Mouse (Mus musculus): Measurements from ENCODE around the gene Pla2g4f. TPM values are rescaled to one million over a fixed set of nuclear protein-coding genes. Genes with fewer than 3 reads are reported as not detected.

Gene Pla2g4f
- total and polyA plus RNA-seq, 3 experiments, result not detected

- Histone ChIP-seq H3K27ac (ENCODE audit: control insufficient read depth, low read depth, low read length) (no peak overlapping the region), H3K9me3 (replicated peaks; ENCODE audit: insufficient read depth, low read length) (no peaks in the 10 kb centered on the region), H3K4me3 (ENCODE audit: control insufficient read depth in 1 of 2, insufficient read depth in 1 of 2, low read depth in 2 of 2, low read length in 2 of 2) (no peak overlapping the region), H3K36me3 (ENCODE audit: control insufficient read depth in 1 of 2, insufficient read depth in 2 of 2, low read length in 2 of 2) (peaks cover 0 to 5% of the 10 kb centered on the region in 2 experiments; a peak in 2 of 4 replicates), H3K27me3 (ENCODE audit: control insufficient read depth in 1 of 2, insufficient read depth in 2 of 2, low read length in 2 of 2) (no peaks in the 10 kb centered on the region), H3K79me2 (ENCODE audit: control insufficient read depth, insufficient read depth, low read length, poor library complexity) (no peaks in the 10 kb centered on the region), H3K4me1 (ENCODE audit: control insufficient read depth in 1 of 2, insufficient read depth in 2 of 2, low read length in 2 of 2) (no peaks in the 10 kb centered on the region), H3K9ac (ENCODE audit: control insufficient read depth, low read depth, low read length, poor library complexity, severe bottlenecking) (no peak overlapping the region)
- no peak for TF ChIP-seq ZKSCAN1 (IDR thresholded peaks at IDR 0.05; ENCODE audit: low read depth, low read length)
- no peak for TF ChIP-seq ETS1 (IDR thresholded peaks at IDR 0.05; ENCODE audit: low read depth, low read length)
- no peak for TF ChIP-seq ZC3H11A (IDR thresholded peaks at IDR 0.05; ENCODE audit: low read depth, low read length)
- TF ChIP-seq HCFC1 (IDR thresholded peaks at IDR 0.05; ENCODE audit: low read depth, low read length), result no peak
- TF ChIP-seq POLR2AphosphoS2 (IDR thresholded peaks at IDR 0.05; ENCODE audit: low read length), result no peak
- TF ChIP-seq E2F4 (IDR thresholded peaks at IDR 0.05; ENCODE audit: borderline replicate concordance, low read depth, low read length), result no peak
- no peak for TF ChIP-seq MYB (IDR thresholded peaks at IDR 0.05; ENCODE audit: low read depth, low read length)
- TF ChIP-seq RCOR1 (IDR thresholded peaks at IDR 0.05; ENCODE audit: low read depth, low read length), result no peak
- TF ChIP-seq TAL1 (IDR thresholded peaks at IDR 0.05; ENCODE audit: low read length), result no peak
- TF ChIP-seq GABPA (IDR thresholded peaks at IDR 0.05; ENCODE audit: low read depth, low read length), result no peak
- no peak for TF ChIP-seq RAD21 (IDR thresholded peaks at IDR 0.05; ENCODE audit: low read depth, low read length)
- DNase-seq (ENCODE audit: low read depth, low spot score), result no peak
Observed at GRCm38 (mm10) chr2:120341741-120342140, 27.8 kb upstream of the Pla2g4f start.

GRCm38 (mm10) chr2:120337886-120338285 is 23.9 kb upstream of the Pla2g4f start:
- peaks cover 0 to 6% of the 10 kb centered on the region in 2 experiments; a peak in 2 of 4 replicates for H3K36me3 ChIP-seq (ENCODE audit: control insufficient read depth in 1 of 2, insufficient read depth in 2 of 2, low read length in 2 of 2)
- H3K9me3 ChIP-seq (replicated peaks; ENCODE audit: insufficient read depth, low read length), result no peaks in the 10 kb centered on the region
- H3K27me3 ChIP-seq (ENCODE audit: control insufficient read depth in 1 of 2, insufficient read depth in 2 of 2, low read length in 2 of 2), result no peaks in the 10 kb centered on the region
- DNase-seq (ENCODE audit: low read depth, low spot score), result peak; percentile 32
- H3K4me3 ChIP-seq (ENCODE audit: control insufficient read depth in 1 of 2, insufficient read depth in 1 of 2, low read depth in 2 of 2, low read length in 2 of 2), result no peak overlapping the region
- no peak overlapping the region for H3K27ac ChIP-seq (ENCODE audit: control insufficient read depth, low read depth, low read length)
- no peaks in the 10 kb centered on the region for H3K4me1 ChIP-seq (ENCODE audit: control insufficient read depth in 1 of 2, insufficient read depth in 2 of 2, low read length in 2 of 2)
- peak; percentile 19 for TF ChIP-seq RAD21 (IDR thresholded peaks at IDR 0.05; ENCODE audit: low read depth, low read length)
- TF ChIP-seq TCF12 (IDR thresholded peaks at IDR 0.05; ENCODE audit: low read depth, low read length), result no peak
- TF ChIP-seq POLR2AphosphoS2 (IDR thresholded peaks at IDR 0.05; ENCODE audit: low read length), result no peak
- no peak for TF ChIP-seq JUND (IDR thresholded peaks at IDR 0.05; ENCODE audit: low read depth, low read length)
- no peak for TF ChIP-seq TBP (IDR thresholded peaks at IDR 0.05; ENCODE audit: low read depth, low read length)
- TF ChIP-seq KAT2A (conservative IDR thresholded peaks at IDR 0.05; ENCODE audit: low read depth, low read length), result no peak
- no peak for TF ChIP-seq E2F4 (IDR thresholded peaks at IDR 0.05; ENCODE audit: borderline replicate concordance, low read depth, low read length)
- no peak for TF ChIP-seq USF1 (IDR thresholded peaks at IDR 0.05; ENCODE audit: low read depth, low read length)
- no peak for TF ChIP-seq ZKSCAN1 (IDR thresholded peaks at IDR 0.05; ENCODE audit: low read depth, low read length)
- TF ChIP-seq MXI1 (IDR thresholded peaks at IDR 0.05; ENCODE audit: low read depth, low read length), result no peak
- no peak for TF ChIP-seq SIN3A (IDR thresholded peaks at IDR 0.05; ENCODE audit: low read length)
- TF ChIP-seq ELF1 (IDR thresholded peaks at IDR 0.05; ENCODE audit: low read depth, low read length), result no peak
- no peak for TF ChIP-seq ZC3H11A (IDR thresholded peaks at IDR 0.05; ENCODE audit: low read depth, low read length)
- peak in 2 of 3 experiments; percentile 35 to 55; a peak in 3 of 6 replicates for TF ChIP-seq CTCF (IDR thresholded peaks at IDR 0.05 in 2 of 3, conservative IDR thresholded peaks at IDR 0.05 in 1 of 3; ENCODE audit: control insufficient read depth in 1 of 3, insufficient read depth in 1 of 3, low read depth in 2 of 3, low read length in 3 of 3, poor library complexity in 1 of 3, severe bottlenecking in 1 of 3)
- TF ChIP-seq CHD1 (IDR thresholded peaks at IDR 0.05; ENCODE audit: low read depth, low read length), result no peak
- no peak for TF ChIP-seq NRF1 (IDR thresholded peaks at IDR 0.05; ENCODE audit: insufficient read depth, low read depth, low read length, poor library complexity, severe bottlenecking)
- TF ChIP-seq MAZ (IDR thresholded peaks at IDR 0.05; ENCODE audit: low read depth, low read length), result no peak
- TF ChIP-seq NELFE (IDR thresholded peaks at IDR 0.05; ENCODE audit: low read depth, low read length), result no peak
- no peak for TF ChIP-seq USF2 (IDR thresholded peaks at IDR 0.05; ENCODE audit: borderline replicate concordance in 1 of 2, insufficient read depth in 1 of 2, low read depth in 1 of 2, low read length in 2 of 2)
- TF ChIP-seq BHLHE40 (IDR thresholded peaks at IDR 0.05; ENCODE audit: borderline replicate concordance, low read depth, low read length), result no peak
- no peak for TF ChIP-seq HCFC1 (IDR thresholded peaks at IDR 0.05; ENCODE audit: low read depth, low read length)
- TF ChIP-seq MAX (IDR thresholded peaks at IDR 0.05; ENCODE audit: low read length), result no peak
- TF ChIP-seq MYC (IDR thresholded peaks at IDR 0.05; ENCODE audit: low read depth, low read length), result no peak
- no peak for TF ChIP-seq MAFK (IDR thresholded peaks at IDR 0.05; ENCODE audit: borderline replicate concordance, low read depth, low read length)
- TF ChIP-seq SMC3 (IDR thresholded peaks at IDR 0.05; ENCODE audit: low read depth, low read length), result peak; percentile 25; the same call in 1 of the 2 replicates
- no peaks in the 10 kb centered on the region for H3K79me2 ChIP-seq (ENCODE audit: control insufficient read depth, insufficient read depth, low read length, poor library complexity)
- H3K9ac ChIP-seq (ENCODE audit: control insufficient read depth, low read depth, low read length, poor library complexity, severe bottlenecking), result no peak overlapping the region
